Mouse (Mus musculus) midbrain, embryonic 14.5 days (tissue): ENCODE measurements around the gene Klf16. TPM values are rescaled to one million over a fixed set of nuclear protein-coding genes. Genes with fewer than 3 reads are reported as not detected.
A peak's percentile ranks its signal among the peaks of the same experiment; 100 is the strongest.

ENCODE experiments used
- ATAC-seq: fragments of 200-750 bp; cut with Nextera tagmentation; 2 replicates; pipeline ENCODE4 v1.8.0; 2017; ENCODE audit warnings: moderate number of reproducible peaks, moderate library complexity; ENCODE audit not compliant: low FRiP score, low TSS enrichment
- DNase-seq: peaks from one replicate; pipeline ENCODE4 v3.0.0-alpha.2; 2015
- H3K27ac ChIP-seq: fragments of 300-500 bp; sonication (generic); replicated peaks from 2 replicates; pipeline ENCODE4 v1.5.1; 2014; ENCODE audit warnings: mild to moderate bottlenecking, low read depth, low read length, moderate library complexity
- H3K27me3 ChIP-seq: fragments of 300-500 bp; sonication (generic); 2 replicates; pipeline ENCODE4 v1.6.1; 2014; ENCODE audit warnings: low read length, control low read depth, mixed read lengths; ENCODE audit not compliant: control insufficient read depth, insufficient read depth
- H3K36me3 ChIP-seq: fragments of 300-500 bp; sonication (generic); 2 replicates; pipeline ENCODE4 v1.6.1; 2014; ENCODE audit warnings: low read length, control low read depth; ENCODE audit not compliant: control insufficient read depth, insufficient read depth
- H3K4me1 ChIP-seq: fragments of 300-500 bp; sonication (generic); 2 replicates; pipeline ENCODE4 v1.6.1; 2014; ENCODE audit warnings: mild to moderate bottlenecking, antibody characterized with exemption, low read length, control low read depth; ENCODE audit not compliant: control insufficient read depth, insufficient read depth
- H3K4me2 ChIP-seq: fragments of 300-500 bp; sonication (generic); 2 replicates; pipeline ENCODE4 v1.6.1; 2014; ENCODE audit warnings: mild to moderate bottlenecking, low read length, moderate library complexity
- H3K4me3 ChIP-seq: fragments of 300-500 bp; sonication (generic); replicated peaks from 2 replicates; pipeline ENCODE4 v1.5.1; 2014; ENCODE audit warnings: low read depth, low read length
- H3K9ac ChIP-seq: fragments of 300-500 bp; sonication (generic); replicated peaks from 2 replicates; pipeline ENCODE4 v1.6.1; 2014; ENCODE audit warnings: mild to moderate bottlenecking, low read length, moderate library complexity
- H3K9me3 ChIP-seq: fragments of 300-500 bp; sonication (generic); 2 replicates; pipeline ENCODE4 v1.6.1; 2016; ENCODE audit warnings: low read length, control low read depth, mixed read lengths; ENCODE audit not compliant: control insufficient read depth
- WGBS: fragments of 180-500 bp; shearing (Covaris S2); extraction: QIAGEN DNeasy Blood & Tissue Kit; methylation state at CpG from one replicate; pipeline ENCODE4 v1.1.7; 2014; 5-methylcytosine and 5-hydroxymethylcytosine counted together
- polyA plus RNA-seq: library from polyadenylated mRNA; unstranded; fragments of >200 nt; fragmentation: Nextera tagmentation; extraction: Ambion mirVana; gene quantifications from 2 replicates; pipeline ENCODE4 v1.2.1, GENCODE M21; 2014

Gene Klf16
- polyA plus RNA-seq, 1 experiment from 2014 or later, result 5.0 TPM

GRCm38 (mm10) chr10:80573944-80574343 is 3.2 kb downstream of the Klf16 start:
- H3K4me3 ChIP-seq, result no peak overlapping the region
- DNase-seq (peak; percentile 40), ATAC-seq (no peak)
- WGBS, result 49% methylated on average over 9 of the region's 9 CpGs
- no peak overlapping the region; the same call in 1 of the 2 replicates for H3K9ac ChIP-seq
- H3K36me3 ChIP-seq, result 0 out of 2 replicates have a peak, but pooled peaks cover under 1% of the 10 kb centered on the region
- no peaks in the 10 kb centered on the region for H3K27me3 ChIP-seq
- H3K4me1 ChIP-seq, result peaks cover 42% of the 10 kb centered on the region
- H3K4me2 ChIP-seq, result no peak overlapping the region
- H3K27ac ChIP-seq, result peak overlapping the region; percentile 37; the same call in 1 of the 2 replicates
- no peaks in the 10 kb centered on the region for H3K9me3 ChIP-seq

- H3K9ac ChIP-seq, result no peak overlapping the region
- peaks cover 10% of the 10 kb centered on the region for H3K36me3 ChIP-seq
- no peaks in the 10 kb centered on the region for H3K27me3 ChIP-seq
- ATAC-seq, result no peak
- no peak overlapping the region for H3K4me3 ChIP-seq
- WGBS, result 80% methylated on average over 2 of the region's 2 CpGs
- H3K4me1 ChIP-seq, result peaks cover 37% of the 10 kb centered on the region
- no peak overlapping the region for H3K4me2 ChIP-seq
- no peak for DNase-seq
- H3K9me3 ChIP-seq, result no peaks in the 10 kb centered on the region
- no peak overlapping the region for H3K27ac ChIP-seq
These were observed 4.6 kb downstream of the Klf16 start for GRCm38 (mm10) chr10:80572477-80572876.

DNA sequence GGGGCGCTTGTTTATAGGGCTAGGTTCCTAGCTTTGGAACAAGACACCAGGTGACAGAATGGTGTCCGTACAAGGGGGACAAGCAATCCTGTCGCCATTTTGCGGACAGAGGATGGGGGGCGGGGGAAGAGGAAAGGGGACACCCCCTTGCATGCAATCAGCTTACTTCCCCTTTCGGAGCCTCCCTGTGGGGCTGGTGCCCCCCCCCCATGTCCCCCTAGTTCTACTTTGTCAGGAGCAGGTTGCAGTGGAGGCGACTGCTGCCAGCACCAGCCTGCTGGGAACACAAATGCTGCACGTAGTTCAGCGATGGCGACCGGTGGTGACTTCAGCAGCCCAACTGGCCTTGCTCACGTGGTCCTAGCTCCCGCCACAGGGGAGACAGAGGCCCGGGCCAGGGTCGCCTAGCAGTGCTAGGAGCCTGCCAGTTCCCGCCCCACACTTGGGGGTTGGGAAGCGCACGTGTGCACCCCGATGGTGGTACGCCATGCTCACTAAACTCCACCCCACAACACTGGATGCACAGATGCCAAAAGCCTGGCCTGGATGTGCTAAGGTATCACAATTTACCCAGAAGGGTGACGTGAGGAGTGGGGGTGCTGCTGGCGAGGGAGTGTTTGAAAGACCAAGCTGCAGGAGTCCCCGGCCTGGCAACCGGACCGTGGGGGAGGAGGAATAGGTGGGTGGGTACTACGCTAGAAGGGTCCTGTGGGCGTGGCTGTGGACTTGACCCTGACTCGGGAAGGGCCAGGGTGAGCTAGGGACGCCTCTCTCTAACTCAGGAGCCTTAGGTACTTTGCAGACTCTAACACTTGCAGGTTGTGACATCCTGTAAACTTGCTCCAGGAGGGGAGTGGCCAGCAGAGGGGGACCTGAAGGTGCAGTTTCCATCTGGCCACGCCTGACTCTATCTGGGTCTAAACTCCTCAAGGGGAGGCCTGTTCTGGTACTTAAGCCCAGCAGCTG is 6.0 kb downstream of the Klf16 start:
- Histone ChIP-seq H3K4me1 (peaks cover 42% of the 10 kb centered on the region), H3K36me3 (peaks cover 10% of the 10 kb centered on the region), H3K4me3 (no peak overlapping the region), H3K4me2 (peak overlapping the region; percentile 37), H3K27me3 (no peaks in the 10 kb centered on the region), H3K9me3 (no peaks in the 10 kb centered on the region), H3K27ac (peak overlapping the region; percentile 27), H3K9ac (peak overlapping the region; percentile 36; the same call in 1 of the 2 replicates)
- ATAC-seq (no peak), DNase-seq (peak; percentile 43)
- 19% methylated on average over 30 of the region's 30 CpGs for WGBS

DNA sequence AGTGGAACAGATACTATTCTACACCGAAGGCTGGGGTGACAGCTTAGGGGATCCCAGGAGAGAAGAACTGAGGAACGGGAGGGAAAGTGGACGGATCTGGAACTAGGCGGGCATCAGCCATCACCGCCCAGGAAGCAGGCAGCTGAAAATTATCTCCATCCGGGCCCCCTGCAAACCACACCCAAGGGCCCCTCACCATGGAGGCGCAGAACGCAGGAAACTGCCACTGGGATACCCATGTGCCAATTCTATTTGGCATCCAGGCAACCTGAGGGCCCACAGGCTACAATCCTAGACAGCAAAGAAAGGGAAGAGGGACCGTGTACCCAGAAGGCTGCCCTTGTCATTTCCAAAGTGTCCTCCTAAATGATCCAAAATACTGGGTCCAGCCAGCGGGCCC is 6.7 kb downstream of the Klf16 start:
- H3K4me1 ChIP-seq, result peaks cover 35% of the 10 kb centered on the region
- H3K27ac ChIP-seq, result no peak overlapping the region

GRCm38 (mm10) chr10:80569664-80570066 is 7.5 kb downstream of the Klf16 start:
- WGBS, result 40% methylated on average over 10 of the region's 10 CpGs
- H3K36me3 ChIP-seq, result peaks cover 10% of the 10 kb centered on the region
- no peak overlapping the region for H3K9ac ChIP-seq
- no peak overlapping the region for H3K4me3 ChIP-seq
- no peak overlapping the region for H3K4me2 ChIP-seq
- ATAC-seq (no peak), DNase-seq (no peak)
- H3K4me1 ChIP-seq, result peaks cover 28% of the 10 kb centered on the region
- no peaks in the 10 kb centered on the region for H3K27me3 ChIP-seq
- no peaks in the 10 kb centered on the region for H3K9me3 ChIP-seq
- no peak overlapping the region for H3K27ac ChIP-seq

More for the DNA sequence above, 6.7 kb downstream of the Klf16 start:
- Histone ChIP-seq H3K4me2 (no peak overlapping the region; the same call in 1 of the 2 replicates), H3K9ac (0 out of 2 replicates have a peak overlapping the region, but pooled peaks have one; percentile 36), H3K4me3 (no peak overlapping the region), H3K9me3 (no peaks in the 10 kb centered on the region), H3K27me3 (no peaks in the 10 kb centered on the region), H3K36me3 (peaks cover 10% of the 10 kb centered on the region)
- DNase-seq (no peak), ATAC-seq (no peak)
- 88% methylated on average over 10 of the region's 10 CpGs for WGBS

GRCm38 (mm10) chr10:80568876-80569275 is 8.2 kb downstream of the Klf16 start:
- no peak overlapping the region for H3K4me2 ChIP-seq
- H3K36me3 ChIP-seq, result peaks cover 10% of the 10 kb centered on the region
- no peak for ATAC-seq
- WGBS, result 95% methylated on average over 29 of the region's 29 CpGs
- no peak overlapping the region for H3K27ac ChIP-seq
- H3K9ac ChIP-seq, result no peak overlapping the region
- no peaks in the 10 kb centered on the region for H3K27me3 ChIP-seq
- no peak overlapping the region for H3K4me3 ChIP-seq
- DNase-seq, result no peak
- no peaks in the 10 kb centered on the region for H3K9me3 ChIP-seq
- H3K4me1 ChIP-seq, result peaks cover 22% of the 10 kb centered on the region

DNA sequence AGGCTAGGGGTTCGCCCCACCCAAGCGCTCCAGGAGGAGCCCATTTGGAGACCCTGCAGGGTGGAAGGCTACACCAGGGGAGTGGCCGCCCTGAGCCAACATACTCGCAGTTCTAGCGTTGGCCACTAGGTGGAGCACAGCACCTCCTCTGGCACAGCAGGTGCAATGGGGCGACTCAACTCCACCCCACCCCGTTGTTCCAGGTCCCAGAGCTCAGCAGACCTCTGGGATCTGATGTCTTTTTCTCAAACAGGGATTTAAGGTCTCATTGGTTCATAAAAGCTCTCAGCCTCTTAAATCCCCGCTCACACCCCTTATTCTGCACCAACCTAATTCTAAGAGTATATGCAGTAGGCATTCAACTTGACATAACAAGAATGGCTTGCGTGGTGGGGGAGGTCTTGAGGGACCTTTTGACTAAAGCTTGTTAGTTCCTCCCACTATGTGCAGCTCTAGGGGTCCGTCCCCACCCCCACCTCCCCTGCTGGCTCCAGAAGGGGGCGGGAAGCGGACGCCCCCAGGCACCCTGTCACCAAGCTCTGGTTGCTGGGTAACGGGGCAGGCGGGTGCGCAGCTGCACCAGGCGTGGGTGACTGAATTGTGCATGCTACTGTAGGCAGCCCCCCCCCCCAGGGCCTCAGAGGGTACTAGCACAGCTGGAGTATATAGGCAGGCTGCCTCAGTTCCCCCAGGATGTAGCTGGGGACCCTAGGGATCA is 10.6 kb downstream of the Klf16 start:
- H3K27me3 ChIP-seq, result no peaks in the 10 kb centered on the region
- peaks cover 22% of the 10 kb centered on the region for H3K4me1 ChIP-seq
- peak overlapping the region; percentile 81 for H3K27ac ChIP-seq
- H3K36me3 ChIP-seq, result peaks cover 10% of the 10 kb centered on the region
- ATAC-seq (peak; percentile 61; the same call in 1 of the 2 replicates), DNase-seq (peak; percentile 91)
- 0 out of 2 replicates have a peak overlapping the region, but pooled peaks have one; percentile 2 for H3K4me3 ChIP-seq
- H3K4me2 ChIP-seq, result peak overlapping the region; percentile 48
- no peaks in the 10 kb centered on the region for H3K9me3 ChIP-seq
- 0 out of 2 replicates have a peak overlapping the region, but pooled peaks have one; percentile 23 for H3K9ac ChIP-seq
- WGBS, result 5% methylated on average over 17 of the region's 17 CpGs

GRCm38 (mm10) chr10:80561116-80561944 is 15.8 kb downstream of the Klf16 start, which contains the start of gene Rexo1:
Rexo1 (minus strand) TSS chr10:80561560.
- Histone ChIP-seq H3K9me3 (no peaks in the 10 kb centered on the region), H3K27ac (peak within 1 kb of the TSS; percentile 93), H3K4me3 (peak within 1 kb of the TSS; percentile 97), H3K36me3 (no peaks in the 10 kb centered on the region), H3K27me3 (no peaks in the 10 kb centered on the region), H3K4me1 (peaks cover 12% of the 10 kb centered on the region; the same call in 1 of the 2 replicates), H3K4me2 (peak within 1 kb of the TSS; percentile 94), H3K9ac (peak within 1 kb of the TSS; percentile 96)
- under 1% methylated on average over 72 of the region's 72 CpGs for WGBS
- peak; percentile 97 for DNase-seq
- ATAC-seq, result peak; percentile 80
